9 mouse cellular contexts compared by ENCODE assay signal in genomic region chr10:59114535-59115291, GRCm38 (mm10).
DNase-seq lines count a peak whose midpoint lies in the region; ATAC-seq lines count a peak whose summit lies in the region.
"Had no signal": no experiment of that assay in that cellular context is flagged by ENCODE, and none has a peak within 500 bp of the region (broad histone marks: within the 10 kb centered on the region; RNA-seq: fewer than 3 reads in every experiment).

No protein-coding gene starts in this region.

- no peaks in the 10 kb centered on the region for H3K9me3 ChIP-seq in kidney, embryonic 16.5 days (ENCODE audit: low read length)
- no peaks in the 10 kb centered on the region for H3K9me3 ChIP-seq in liver, embryonic 12.5 days (replicated peaks)

- H3K36me3 ChIP-seq in kidney, embryonic 16.5 days (ENCODE audit: insufficient read depth, low read length): no peaks in the 10 kb centered on the region
- no peaks in the 10 kb centered on the region for H3K36me3 ChIP-seq in liver, embryonic 12.5 days

- WGBS in kidney, embryonic 16.5 days: 22% methylated on average over 15 of the region's 15 CpGs
- 58% methylated on average over 15 of the region's 15 CpGs for WGBS in liver, embryonic 12.5 days (ENCODE audit: insufficient replicate concordance)

- no peaks in the 10 kb centered on the region for H3K27me3 ChIP-seq in kidney, embryonic 16.5 days (ENCODE audit: insufficient read depth, low read length)
- 0 out of 2 replicates have a peak, but pooled peaks cover 10% of the 10 kb centered on the region for H3K27me3 ChIP-seq in liver, embryonic 12.5 days (replicated peaks)

- ATAC-seq in kidney, embryonic 16.5 days (ENCODE audit: low FRiP score, low TSS enrichment): peak; percentile 60; the same call in 1 of the 2 replicates
- ATAC-seq in liver, embryonic 12.5 days: no peak

- no peak overlapping the region for H3K9ac ChIP-seq in kidney, embryonic 16.5 days (replicated peaks; ENCODE audit: low read length)
- H3K9ac ChIP-seq in liver, embryonic 12.5 days: no peak overlapping the region

- H3K4me2 ChIP-seq in kidney, embryonic 16.5 days (replicated peaks; ENCODE audit: low read depth, low read length): no peak overlapping the region
- H3K4me2 ChIP-seq in liver, embryonic 12.5 days: no peak overlapping the region

- intact Hi-C loops in gastrocnemius, postnatal 14 days (cut with DNase I; ENCODE audit: low total_unique reads): no loop called here

- peak; percentile 18 for DNase-seq in gastrocnemius, postnatal 14 days
- no peak for DNase-seq in gastrocnemius, postnatal 4 days (ENCODE audit: low spot score in 2 of 2)
- peak; percentile 54 to 74 for DNase-seq in frontal cortex, postnatal 10 days (ENCODE audit: low spot score in 2 of 2)
- peak; percentile 74 to 79 for DNase-seq in lung, adult 18-20 months
- no peak for DNase-seq in thymus, postnatal 14 days
- no peak for DNase-seq in thymus, postnatal 36 days

- no peak overlapping the region for H3K4me3 ChIP-seq in kidney, embryonic 16.5 days (ENCODE audit: low read length)
- no peak overlapping the region for H3K4me3 ChIP-seq in liver, embryonic 12.5 days
- H3K4me3 ChIP-seq: erythroblast, embryonic 14.5 days had no signal

- H3K4me1 ChIP-seq in kidney, embryonic 16.5 days (ENCODE audit: insufficient read depth, low read length): no peaks in the 10 kb centered on the region
- no peaks in the 10 kb centered on the region for H3K4me1 ChIP-seq in liver, embryonic 12.5 days

- H3K27ac ChIP-seq in kidney, embryonic 16.5 days (ENCODE audit: low read length): no peak overlapping the region
- H3K27ac ChIP-seq in liver, embryonic 12.5 days: no peak overlapping the region

Comparison
In these comparisons a context has a peak if more than half of its experiments do, and no peak if none do; other contexts are left out.
1. DNase-seq: peak in gastrocnemius, postnatal 14 days (single experiment), frontal cortex, postnatal 10 days (2 of 2) and lung, adult 18-20 months (2 of 2); none in gastrocnemius, postnatal 4 days (0 of 2), thymus, postnatal 14 days (single experiment) and thymus, postnatal 36 days (0 of 2).